Mouse (Mus musculus): ENCODE measurements at regions not wholly inside any gene's neighbourhood (a gene's known extent, or its start where the extent isn't known, plus 50 kb on each side); places are given as distances from the start of the nearest gene placed in this dataset.
A peak's percentile ranks its signal among the peaks of the same experiment; 100 is the strongest.

DNA sequence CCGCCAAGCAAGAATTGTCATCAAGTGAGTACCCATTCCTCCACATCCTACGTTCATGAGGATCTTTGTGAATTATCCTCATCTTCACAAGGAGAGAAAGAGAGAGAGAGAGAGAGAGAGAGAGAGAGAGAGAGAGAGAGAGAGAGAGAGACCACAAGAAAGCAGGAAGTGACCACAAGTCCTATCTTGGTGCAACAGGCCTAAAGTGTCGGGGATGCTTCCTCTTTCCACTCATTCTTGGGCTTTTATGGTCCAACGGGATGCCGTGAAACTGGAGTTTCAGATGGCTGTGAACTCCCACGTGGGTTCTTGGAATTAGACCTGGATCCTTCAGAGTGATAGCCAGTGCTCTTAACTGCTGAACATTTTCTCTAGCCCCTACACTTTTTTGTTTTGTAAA lies 53.1 kb upstream of the Rai14 start:
- DNase-seq, result no peak

DNA sequence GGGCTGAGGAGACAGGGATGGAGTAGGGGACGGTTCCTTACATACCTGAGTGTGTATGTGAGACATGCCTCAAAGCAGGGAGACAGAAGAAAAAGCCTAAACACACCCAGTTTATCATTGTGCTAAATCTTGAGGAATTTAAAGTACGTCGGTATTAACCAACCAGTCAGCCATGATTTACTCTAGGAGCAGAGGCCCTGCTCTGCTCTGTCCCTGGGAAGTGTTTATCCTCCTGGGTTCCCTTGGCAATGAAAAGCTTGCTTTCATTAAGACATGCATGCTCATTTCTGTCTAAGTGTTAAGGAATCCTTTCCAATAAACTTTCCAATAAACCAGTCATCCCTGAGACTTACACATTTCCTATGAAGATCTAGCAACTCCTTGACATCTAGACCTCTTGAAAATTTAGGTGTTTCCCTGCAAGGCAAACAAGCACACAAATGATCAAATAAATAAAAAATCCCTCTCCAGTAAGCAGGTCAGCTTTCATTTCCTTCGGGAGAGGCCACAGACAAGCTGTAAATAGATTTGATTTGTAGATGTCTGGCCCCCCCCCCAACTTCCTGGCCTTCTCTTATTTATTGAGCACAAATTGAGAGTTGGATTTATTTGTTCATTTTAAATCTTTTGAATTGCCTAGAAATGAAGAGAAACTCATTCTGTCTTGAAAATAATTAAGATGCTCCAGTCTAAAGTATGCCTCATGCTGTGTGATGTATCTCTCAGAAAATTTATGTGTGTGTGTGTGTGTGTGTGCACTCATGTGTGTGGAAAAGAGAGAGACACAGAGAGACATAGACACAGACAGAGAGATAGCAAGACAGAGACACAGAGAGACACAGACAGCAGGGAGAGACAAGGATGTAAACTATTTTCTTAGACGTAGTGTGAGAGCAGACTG lies 56.2 kb upstream of the Rai14 start:
- no peak for DNase-seq

DNA sequence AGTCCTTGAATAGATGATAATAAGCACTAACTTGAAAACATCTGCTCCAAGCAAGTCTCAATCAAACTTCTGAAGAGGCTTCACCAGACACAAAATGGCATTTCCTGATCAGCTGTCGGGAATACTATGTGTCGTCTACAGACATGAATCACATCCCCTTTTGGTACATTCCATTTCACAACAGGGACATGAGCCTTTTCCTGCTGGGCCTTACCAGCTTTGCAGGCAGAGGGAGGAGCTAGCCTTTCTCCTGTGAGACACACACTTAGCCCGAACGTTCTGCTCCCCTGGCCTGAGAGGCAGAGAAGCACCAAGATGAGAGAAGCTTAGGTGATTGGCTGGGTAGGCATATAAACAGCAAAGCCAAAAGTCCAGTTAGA lies 56.9 kb upstream of the Rai14 start:
- DNase-seq, result peak; percentile 52

DNA sequence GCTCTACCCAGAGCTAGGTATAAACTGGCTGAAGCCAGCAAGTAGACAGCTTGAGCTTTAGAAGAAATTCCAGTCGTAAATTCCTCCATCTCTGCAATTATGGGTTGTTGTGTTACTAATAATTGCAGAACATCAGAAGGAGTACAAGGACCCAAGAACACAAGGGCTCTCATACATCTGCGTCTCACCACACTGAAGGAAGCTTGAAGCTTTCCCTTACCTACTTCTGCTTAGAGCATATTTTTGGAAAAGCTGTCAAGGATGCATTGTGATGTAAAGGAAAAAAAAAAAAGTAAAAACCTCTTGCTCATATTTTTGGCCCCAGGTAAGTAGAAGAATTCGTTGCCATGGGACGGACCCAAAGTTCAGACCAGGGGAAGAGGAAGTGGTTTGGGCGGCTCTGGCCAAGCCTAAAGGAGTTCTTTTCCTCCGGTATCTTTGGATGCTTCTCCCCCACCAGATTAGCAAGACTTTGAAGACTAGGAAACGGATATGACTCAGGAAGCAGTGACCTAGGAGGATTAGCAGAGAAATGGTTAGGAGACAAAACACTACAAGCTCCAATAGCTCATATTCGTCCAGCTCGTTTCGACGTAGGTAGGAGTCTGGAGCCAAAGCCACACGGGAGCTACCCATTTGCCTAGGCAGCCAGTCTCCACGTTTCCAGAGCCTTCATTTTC lies 65.7 kb upstream of the Rai14 start:
- no peak for DNase-seq

DNA sequence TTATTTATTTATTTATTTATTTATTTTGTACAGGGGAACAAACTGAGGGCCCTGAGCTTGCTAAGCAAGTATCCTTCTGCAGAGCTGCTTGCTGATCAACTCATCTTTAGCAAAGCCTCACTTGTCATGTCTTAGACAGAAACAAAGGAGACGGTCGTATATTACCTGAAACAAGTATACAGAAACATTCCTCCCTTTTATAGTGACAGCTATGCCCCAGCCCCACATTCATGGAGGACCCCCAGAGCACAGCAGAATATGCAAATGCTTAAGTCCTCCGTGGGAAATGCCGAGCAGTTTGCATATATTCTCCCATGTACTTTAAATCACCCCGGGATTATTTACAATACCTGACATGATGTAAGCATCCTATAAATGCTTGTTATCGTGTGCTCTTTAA lies 74.9 kb upstream of the Rai14 start:
- no peak for DNase-seq

DNA sequence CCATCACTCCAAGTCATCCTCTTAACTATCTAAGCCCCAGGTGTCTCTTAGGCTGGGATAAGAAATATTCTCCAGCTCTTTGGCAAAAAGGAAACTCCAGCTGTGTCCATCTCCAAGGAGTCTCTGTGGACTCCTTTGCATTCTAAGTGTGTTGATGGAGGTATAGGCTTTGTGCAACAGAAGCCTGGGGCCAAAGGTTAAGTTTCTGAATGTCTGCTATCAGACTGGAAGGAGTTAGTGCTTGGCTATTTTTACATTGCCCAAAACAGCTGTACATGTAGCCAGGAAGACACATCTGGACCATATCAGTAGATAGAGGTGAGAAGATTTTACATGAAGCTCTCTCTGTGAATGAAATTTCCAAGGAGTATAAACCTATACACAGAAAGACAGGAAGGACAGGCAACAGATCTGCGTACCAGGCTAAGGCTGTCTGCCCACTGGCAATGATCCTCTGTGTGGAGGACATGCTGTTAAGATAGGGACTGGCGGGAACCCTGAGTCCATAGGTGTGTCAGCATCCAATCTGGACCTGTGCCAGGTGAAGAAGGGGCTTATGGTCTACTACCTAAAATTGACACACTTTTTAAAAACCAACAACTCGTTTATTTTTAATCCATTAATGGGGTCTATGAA lies 76.6 kb upstream of the Rai14 start:
- DNase-seq, result no peak

DNA sequence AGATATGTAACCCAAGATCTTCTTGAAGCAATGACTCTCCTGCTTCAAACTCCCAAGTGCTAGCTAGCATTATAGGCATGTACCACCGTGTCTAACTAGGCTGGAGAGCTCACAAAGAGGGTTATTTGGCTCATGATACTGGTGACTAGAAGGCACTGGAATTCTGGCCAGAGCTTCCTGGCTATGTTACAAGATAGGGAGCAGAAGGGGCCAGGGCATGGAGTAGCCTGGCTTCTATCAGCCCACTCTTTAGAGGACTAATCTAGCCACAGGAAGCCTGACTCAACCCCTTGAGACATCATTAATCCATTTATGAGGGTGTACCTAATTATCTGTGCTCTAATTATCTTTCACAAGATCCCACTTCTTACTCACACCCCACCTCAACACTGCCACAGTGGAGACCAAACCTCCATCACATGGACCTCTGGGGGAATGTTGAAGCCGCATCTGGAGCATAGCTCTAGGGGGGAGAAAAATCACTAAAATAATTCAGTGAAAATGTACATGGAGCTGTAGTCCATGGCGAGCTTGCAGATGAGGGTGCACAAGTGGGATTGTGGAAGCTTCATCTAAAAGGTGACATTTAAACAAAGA lies 77.2 kb upstream of the Rai14 start:
- no peak for DNase-seq

DNA sequence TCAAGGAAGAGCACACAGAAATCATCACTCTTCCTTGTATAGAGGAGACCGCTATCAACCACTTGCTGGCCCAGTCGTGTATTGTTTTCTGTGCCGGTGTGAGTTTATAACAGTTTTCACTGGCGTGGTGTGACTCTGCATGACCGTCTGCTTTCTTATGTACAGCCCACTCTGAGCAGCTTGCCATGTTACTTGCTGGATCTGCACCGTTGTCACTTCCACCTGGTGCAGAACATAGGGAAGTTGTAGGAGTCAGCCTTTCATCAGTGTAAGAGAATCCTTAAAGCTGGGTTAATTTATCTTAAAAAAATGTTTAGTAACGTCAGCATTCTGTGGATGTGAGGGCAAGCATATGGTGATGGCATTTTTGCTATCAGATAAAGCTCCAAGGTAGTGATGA lies 77.7 kb upstream of the Rai14 start:
- DNase-seq, result no peak

DNA sequence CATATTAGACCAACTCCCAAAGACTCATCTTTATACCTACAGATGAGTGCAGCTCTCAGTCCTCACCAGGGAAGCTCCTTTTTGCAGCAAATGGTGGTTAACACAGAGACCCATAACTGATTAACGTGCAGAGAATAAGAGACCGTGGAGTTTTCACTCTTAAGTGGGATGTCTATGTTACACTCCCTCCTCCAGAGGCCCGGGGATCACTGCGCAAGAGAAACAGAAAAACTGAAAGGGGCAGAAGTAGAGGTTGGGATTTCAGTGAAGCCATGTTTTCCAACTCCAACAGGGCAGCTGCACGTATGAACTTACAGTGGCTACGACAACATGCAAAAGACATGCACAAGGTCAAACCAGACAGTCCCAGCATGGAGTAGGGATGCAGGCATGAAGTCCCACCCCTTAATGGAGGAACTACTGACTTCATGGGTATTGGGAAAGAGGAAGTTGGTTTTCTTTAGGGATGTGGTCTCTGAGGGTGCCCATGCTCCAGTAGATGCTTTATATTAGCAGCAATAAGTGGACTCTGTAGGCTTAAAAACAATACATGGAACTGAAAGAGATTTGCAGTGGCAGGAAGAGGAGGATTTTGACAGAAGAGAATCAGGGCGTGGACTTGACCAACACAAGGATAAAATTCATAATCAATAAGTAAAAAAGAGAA lies 80.8 kb upstream of the Rai14 start:
- DNase-seq, result no peak

DNA sequence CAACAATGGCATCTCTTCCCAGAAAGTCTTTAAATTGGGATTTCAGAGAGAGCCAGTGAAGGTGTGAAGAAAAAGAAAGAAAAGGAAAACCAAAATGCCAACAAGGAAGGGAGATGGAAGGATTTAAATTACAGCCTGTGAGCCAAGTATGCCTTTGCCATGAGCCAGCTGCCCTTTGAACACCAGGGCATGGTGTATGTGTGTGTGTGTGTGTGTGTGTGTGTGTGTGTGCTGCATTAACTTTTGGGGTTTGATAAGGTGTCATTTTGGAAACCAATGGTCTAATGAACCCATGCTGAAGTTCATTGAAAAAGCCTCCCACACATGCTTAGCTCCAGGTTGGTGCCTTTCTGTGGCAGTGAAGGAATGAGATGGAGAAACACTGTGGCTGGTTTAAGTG lies 85.2 kb upstream of the Rai14 start:
- DNase-seq, result no peak

DNA sequence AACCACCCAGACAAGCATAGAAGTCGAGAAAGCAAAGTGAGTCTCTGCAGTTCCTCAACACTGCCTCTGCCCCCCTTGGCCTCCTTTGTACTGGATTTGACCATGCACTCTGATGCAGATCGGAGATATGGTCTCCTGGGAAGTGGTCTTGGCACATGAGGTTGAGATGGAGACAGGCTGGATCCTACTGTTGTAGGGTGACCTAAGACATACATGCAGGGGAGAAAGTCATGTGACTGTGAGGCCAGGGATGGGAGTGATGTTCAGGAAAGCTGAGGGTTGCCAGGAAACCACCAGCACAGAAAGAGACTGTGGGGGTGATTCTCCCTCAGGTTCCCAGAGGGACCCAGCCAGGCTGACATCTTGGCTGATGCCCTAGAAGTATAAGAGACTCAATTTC lies 99.8 kb upstream of the Rai14 start:
- no peak for DNase-seq

DNA sequence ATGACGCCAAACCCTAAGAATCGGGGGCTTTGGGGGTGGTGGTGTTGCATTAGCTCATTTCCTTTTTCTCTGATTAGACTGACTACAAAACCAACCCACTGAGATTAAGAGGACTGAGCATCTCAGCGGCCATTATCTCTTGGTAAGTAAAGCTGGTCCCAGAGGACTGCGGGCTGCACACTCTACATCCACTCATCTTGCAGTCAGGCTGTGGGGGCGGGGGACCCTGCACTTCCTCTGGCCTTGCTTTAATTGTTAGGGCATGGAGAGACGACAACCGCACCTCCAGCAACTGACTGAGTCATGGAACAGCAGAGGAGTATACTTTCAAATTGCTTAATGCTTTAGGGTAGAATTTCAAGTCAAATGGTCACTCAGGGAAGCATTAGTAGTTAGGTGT lies 100.3 kb upstream of the Rai14 start:
- no peak for DNase-seq

DNA sequence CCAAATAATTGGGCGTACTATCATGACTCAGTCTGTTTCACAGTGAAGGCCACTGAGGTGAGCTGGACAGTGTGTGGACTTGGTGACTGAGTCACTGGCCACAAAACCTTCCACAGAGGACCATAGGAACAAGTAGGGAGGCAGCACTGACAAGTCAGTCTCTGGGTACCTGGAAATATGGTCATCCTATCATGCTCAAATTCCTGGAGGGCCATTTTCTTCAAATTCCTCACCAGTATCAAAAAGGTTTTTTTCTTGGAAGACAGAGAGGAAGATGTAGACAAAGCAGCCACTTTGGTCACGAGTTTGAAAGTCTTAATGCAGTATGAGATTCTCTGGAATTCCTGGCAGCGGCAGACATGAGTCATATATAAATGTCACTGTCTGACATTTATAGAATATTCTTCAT lies 101.8 kb upstream of the Rai14 start:
- DNase-seq, result no peak

DNA sequence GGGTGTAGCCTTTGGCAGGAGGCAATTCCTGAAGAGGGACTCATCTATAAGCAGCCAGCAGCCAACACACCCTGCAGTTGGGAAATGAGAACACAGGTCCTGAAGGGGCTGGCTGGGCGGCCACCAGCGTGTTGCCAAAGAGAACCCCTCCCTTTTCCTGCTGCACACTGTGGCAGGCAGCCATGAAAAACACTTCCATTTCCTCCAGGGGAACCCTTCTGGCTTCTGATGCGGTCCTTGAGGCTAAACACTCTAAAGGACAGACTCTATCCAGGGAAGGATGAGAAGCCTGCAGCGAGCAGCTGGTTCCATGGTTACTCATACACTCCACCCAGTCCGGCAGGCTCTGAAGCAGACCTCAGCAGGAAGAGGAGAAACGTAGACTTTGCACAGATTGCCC lies 103.8 kb upstream of the Rai14 start:
- peak; percentile 32 for DNase-seq

DNA sequence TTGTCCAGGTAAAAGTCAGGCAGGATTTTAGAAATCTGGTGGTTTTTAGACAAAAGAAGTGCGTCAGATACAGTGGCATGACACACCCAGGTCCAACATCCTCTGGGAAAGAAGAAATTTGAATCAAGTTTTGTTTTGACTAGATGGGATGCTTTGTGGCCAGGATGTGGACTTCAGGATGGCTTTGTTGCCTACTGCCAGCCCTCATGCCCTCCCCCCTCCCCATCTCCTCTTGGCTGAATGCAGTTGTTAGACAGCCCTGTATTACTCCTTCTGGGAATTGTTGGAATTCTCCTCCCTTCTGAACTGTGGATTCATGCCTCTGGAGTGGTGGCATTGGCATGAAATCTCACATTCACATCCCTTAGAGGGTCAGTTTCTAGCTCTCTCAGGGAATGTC lies 104.3 kb upstream of the Rai14 start:
- no peak for DNase-seq

DNA sequence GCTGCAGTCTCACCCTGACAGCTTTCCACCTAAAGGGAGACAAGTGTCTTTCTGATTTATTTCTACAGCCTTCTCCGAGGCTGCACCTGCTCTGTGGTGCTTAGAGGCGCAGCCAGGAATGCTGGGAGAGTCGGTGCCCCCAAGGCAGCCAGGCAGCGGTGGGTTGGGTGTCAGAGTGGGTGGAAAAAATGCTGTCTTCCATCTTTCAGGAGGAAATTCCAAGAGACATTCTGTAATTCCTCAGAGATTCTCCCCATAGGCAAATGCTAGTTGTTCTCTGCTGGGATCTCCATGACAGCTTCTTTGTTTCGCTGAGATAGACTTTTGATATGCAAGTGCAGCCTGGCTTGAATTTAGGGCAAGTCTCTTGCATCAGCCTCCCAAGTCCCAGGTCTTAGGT lies 109.5 kb upstream of the Rai14 start:
- no peak for DNase-seq

DNA sequence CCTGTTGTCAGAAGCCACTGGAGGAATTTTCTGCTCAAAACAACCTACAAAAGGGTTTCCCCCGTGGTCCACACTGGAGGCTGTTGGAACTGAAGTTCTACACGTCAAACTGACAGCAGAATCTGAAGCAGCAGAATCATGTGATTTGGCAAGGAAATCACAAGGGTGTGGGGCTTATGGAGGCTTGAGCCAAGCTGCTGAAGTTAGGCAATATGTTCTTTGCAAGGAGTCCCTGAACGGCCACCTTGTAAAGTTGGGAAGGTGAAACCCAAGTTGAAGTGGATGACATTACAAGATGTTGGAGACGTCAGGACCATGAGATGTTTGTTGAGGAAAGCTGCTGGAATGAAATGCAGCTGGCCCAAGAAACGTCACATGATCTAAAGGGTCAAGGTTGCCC lies 115.2 kb upstream of the Rai14 start:
- DNase-seq, result no peak

DNA sequence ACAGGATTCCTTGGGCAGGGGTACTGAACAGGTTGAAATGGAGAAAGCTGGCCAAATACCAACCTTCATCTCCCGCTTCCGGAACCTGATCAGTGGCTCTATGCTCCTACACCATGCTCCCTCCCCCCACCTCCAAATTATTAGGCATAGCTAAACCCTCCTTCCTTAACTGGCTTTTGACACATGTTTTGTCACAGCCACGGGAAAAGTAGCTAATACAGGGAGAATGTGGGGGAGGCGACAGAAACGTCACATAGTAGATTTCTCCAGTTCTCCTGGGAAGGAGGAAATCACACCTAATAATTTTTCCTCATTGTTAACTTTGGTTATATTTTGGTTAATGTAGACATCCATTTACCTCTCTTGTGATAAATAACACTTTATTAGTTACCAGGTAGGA lies 116.1 kb upstream of the Rai14 start:
- DNase-seq, result no peak

DNA sequence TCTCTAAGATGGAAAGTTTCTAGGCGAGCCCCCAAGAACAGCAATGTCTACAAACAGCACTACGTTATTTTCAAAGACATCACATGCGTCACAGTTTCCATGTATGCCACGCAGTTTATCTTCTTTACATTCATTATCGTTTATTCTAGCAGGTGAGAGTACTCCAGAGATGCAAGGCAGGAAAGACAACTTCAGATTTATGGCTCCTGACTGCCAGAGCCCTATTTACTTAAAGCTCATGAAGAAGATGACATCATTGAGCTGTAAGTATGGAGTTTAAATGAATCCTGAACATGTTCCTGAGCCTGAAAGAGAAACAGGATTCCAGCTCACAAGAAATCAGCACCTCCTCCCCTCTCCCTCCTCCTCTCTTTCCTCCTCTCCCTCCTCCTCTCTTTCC lies 116.7 kb upstream of the Rai14 start:
- DNase-seq, result no peak

DNA sequence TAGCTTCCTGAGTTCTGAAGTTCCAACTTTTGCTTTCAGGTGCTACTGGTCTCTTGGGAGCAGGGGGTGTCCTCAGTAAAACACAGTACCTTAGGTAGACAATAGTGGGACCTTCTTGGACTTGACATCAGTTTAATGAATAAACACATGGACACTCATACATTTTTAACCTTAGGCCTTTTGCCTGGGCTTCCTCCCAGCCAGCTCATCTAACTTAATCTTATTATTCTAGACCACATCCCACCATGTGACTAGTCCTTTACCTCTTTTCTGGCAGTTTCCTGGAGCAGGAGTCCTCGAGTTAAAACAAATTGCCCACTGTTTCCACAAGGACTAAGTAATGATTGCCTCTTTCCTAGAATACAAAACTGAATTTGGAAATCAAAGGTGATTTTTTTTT lies 117.9 kb upstream of the Rai14 start:
- no peak for DNase-seq

DNA sequence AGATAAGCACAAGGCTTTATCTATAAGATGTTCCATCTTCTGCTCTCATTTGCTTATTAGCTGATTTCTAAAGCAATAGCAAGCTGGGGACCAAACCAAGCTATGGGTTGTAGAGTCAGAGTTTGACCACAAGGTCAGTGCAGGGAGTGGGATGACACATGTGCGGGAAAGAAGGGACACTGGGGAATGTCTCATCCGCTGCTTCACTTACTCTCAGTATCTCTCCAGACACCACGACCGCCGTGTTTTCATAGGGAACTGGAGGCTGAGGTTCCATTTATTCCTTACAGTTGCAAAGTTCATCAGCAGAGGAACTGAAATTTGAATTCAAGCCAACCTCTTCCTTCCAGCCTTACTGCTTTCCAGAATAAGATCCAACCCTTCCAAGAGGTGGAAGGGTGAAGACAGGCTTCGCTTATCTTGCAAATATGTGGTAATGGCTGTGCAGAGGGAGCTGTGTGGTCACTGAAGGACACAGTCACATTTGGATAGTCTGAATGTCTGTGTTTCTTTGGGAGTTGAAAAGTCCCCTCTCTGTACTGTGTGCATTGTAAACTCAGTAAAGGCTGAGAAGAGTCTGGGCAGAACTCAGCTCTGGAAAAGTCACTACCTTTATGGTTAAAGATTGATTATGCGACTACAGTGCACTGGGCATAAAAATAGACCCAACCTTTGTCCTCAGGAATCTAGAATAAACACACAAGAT lies 118.1 kb upstream of the C1qtnf3 start:
- DNase-seq, result no peak

DNA sequence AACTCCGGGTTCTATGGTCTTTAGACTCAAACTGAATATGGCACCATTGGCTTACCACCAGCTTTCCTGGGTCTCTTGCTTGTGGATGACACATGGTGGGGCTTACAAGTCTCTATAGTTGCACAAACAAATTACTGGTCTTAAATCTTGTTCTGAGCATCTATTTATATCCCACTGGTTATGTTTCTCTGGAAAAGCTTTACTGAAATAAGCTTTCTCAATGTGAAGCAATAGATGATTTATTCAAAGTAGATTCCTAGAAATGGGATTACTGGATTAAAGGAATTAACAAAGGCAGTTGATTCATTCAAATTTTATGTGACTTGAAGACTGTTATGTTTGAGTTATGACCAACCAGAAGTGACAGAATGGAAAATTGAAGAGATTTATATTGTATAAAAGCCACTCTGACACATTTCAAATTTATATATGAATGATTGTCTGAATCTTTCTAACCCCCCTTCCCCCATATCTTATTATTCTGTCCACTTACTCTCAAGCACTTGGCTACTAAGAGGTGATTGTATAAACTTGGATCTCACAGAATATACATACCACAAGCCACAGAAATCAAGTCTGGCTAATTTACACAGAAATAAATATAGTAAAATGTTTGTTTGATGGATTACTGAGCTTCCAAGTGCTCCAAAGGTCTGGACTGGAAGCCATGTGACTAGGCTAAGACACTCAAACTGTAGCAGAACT lies 113.4 kb upstream of the C1qtnf3 start:
- DNase-seq, result no peak
